Mouse (Mus musculus) frontal cortex, adult (tissue): ENCODE data around the gene Lpin3.
A peak's percentile ranks its signal among the peaks of the same experiment; 100 is the strongest.

Source experiments
- ATAC-seq: cut with Nextera tagmentation; 2 replicates; pipeline ENCODE4 v1.9.2; 2017; ENCODE audit warnings: mild to moderate bottlenecking, moderate library complexity, mixed read lengths; ENCODE audit not compliant: low TSS enrichment

Gene Lpin3

GRCm38 (mm10) chr2:160887284-160887683 lies 6.8 kb downstream of the Lpin3 start:
- ATAC-seq = peak; percentile 91

- ATAC-seq = peak; percentile 16; the same call in 1 of the 2 replicates
Measured at GRCm38 (mm10) chr2:160887859-160888258, 7.4 kb downstream of the Lpin3 start.

DNA sequence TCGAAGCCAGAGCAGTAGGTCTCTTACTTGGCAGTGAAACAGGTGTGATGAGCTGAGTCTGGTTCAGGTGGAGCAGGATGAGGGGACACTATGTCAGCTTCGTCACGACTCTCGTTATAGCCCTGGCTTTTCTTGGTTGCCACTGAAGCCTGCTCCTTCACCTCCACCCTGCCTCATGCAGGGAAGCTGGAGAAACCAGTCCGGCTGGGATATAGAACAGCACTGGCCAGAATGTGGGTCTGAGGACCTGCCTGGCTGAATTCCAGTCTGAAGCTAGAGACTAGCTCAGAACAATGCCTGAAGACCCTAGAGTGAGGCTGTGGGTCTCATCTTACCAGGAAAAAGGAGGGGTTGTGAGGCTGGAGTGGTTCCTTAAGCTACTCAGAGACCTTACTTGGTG lies 10.6 kb downstream of the Lpin3 start:
- no peak for ATAC-seq

GRCm38 (mm10) chr2:160891697-160892096 lies 11.2 kb downstream of the Lpin3 start:
- no peak for ATAC-seq

- no peak for ATAC-seq
Measured at GRCm38 (mm10) chr2:160901656-160902412, 21.4 kb downstream of the Lpin3 start.

DNA sequence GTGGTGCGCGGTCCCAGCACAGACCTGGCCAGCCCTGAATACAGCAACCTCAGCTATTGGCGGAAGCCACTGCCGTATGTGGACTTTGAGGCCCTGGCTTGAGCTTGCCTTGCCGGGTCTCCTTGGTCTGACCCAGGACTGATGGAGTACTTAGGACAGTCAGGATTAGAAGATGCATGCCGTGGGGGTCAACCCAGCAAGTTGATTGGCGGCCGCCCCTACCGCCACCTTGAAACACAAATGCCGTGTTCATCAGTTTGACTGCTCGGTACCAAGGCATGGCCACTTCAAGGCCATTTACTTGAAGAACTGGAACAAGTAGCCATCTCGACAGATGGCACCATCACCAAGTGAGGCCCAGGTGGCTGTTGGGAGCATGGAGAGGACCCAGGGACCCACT lies 24.8 kb downstream of the Lpin3 start:
- ATAC-seq = no peak

GRCm38 (mm10) chr2:160906101-160906500 lies 25.6 kb downstream of the Lpin3 start:
- ATAC-seq = no peak

GRCm38 (mm10) chr2:160908607-160909006 lies 28.1 kb downstream of the Lpin3 start:
- ATAC-seq = no peak

- no peak for ATAC-seq
Measured at GRCm38 (mm10) chr2:160910633-160911032, 30.2 kb downstream of the Lpin3 start.

DNA sequence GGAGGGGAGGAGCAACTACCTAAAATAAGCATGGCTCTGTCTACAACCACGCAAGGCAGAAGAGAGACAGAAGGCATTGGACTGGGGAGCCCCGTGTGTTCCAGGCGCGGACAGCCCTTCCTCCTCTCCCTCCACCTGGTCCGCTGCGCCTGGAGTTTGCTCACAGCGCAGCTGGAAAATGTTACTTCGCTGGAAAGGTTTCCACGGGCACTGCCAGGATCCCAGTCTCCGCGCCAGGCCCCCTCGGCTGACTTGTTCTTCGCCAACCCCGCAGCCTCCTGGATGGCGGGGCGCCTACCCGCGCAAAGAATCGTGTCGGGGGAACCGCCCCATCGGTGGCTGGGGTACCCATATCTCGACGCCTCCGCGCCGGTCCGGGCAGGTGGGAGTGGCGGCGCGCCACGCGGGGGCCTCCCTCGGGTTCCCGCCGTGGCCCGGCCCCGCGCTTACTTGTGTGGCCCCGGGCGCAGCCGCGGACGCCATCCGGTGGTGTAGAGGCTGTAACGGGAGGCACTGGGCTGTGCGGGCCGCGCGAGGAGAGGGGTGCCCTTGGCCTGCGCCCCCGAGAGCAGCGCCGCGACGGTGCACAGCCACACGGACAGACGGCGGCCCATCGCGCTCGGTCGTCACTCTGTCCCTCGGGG lies 31.2 kb downstream of the Lpin3 start:
- ATAC-seq = 0 out of 2 replicates have a peak, but pooled peaks have one; percentile 17

DNA sequence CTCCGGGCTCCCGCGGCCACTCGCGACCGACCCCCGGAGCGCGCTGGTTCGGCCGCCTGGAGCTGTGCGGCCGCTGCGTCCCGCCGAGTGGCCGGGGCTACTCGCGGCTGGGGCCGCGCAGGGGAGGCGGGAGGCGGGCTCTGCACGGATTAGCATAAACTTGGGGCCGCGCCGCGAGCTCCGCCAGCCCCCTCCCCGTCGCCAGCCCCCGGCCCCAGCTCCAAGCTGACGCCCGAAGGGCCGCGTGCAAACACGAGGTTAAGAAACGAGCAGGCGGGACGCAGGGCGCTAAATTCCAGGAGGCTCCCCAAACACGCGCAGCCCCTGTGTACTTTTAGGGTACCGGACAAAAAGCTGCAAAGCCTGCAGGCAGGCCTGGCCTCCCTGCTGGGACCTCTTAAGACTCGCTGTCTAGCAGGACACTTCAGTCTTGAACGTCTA lies 31.8 kb downstream of the Lpin3 start, which contains the start of gene Emilin3:
TSS of gene Emilin3 (minus strand) at position 98 of the 441 bp plus-strand sequence.
- no peak for ATAC-seq

- no peak for ATAC-seq
Measured at GRCm38 (mm10) chr2:160914656-160915055, 34.2 kb downstream of the Lpin3 start.

DNA sequence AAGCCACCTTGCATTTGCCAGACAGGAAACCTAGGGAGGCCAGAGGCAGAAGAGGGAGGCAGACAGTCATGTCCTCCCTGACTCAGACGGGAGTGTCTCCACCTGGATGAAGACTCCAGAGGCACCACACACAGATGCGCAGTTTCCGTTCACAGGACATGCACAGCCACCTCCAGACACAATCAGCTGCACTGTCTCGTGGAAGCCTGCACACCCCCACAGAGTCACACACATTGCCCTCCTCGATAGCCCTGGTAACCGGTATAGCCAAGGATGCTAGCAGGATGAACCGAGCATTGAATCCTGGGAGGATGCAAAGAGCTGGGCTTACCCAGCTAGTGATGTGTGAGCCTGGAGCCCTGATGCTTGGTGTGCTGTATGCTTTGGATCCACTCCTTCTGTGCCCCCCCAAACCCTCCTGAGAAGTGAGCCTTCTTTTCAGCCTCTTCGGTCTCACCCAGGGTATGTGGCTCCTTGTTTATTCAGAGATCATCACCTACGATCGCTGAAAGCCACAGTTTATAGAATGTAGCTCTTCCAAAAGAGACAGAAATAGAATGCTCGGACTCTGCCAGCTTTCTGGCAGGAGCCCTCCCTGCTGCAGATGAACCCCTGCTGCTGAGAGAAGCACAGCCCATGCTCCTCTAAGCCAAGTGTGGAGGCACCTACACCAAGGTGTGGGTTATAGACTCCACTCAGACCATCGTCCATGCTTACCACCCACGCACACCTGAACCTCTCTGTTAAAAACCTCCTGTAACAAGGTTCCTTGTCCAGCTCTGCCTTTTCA lies 35.5 kb downstream of the Lpin3 start:
- ATAC-seq = peak; percentile 57

DNA sequence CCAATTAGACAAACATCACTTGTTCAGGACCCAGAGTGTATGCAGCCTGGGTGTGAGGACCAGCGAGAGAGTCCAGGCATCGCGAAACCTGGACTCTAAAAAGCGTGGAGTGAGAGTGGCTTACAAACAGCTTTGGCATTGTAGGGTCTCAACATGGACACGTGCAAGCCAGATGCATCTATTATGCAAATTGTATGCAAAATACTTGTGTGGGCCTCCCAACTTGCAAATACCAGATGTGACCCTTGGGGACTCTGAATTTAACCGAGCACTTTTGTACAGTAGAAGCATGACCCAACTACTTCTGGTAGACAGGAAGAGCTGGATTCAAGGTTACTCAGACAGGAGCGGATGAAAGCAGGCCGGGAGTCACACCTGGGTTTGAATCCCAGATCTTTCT lies 36.2 kb downstream of the Lpin3 start:
- ATAC-seq = no peak

- peak; percentile 64 for ATAC-seq
Measured at GRCm38 (mm10) chr2:160917313-160917712, 36.8 kb downstream of the Lpin3 start.

DNA sequence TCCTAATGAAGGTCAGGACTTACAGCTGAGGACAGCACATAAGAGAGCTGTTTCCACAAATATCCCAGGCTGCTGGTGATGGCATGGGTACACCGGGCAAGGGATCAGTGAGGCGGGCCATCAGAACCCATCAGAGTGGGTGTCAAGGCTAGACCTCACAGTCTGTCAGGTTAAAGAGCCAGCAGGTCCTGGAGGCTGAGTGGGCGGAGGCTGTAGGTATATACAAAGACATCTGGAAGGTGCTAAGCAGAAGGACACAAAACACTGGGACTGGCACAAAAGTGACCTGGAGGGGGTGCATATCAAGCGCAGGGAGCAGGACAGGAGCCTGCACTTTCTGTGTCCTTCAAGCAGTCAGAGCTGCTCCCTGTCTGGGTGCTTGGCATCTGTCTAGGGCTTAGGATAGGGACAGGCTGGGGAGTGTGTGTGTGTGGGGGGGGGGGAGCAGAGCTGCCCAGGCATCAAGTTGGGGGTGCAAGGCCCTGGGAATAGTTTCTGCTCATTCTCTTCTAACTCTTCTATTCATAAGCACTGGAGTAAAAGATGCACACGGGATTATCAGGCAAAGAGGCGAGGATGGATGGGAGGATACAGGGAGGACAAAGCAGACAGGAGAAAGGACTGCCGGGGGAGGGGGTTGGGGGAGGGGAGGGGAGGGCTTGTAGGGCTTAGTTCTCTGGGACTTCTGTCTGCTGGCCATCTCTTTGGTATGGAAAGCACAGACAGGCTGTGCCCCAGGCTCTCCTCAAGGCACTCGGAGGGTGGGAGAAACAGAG lies 37.9 kb downstream of the Lpin3 start:
- ATAC-seq = no peak

DNA sequence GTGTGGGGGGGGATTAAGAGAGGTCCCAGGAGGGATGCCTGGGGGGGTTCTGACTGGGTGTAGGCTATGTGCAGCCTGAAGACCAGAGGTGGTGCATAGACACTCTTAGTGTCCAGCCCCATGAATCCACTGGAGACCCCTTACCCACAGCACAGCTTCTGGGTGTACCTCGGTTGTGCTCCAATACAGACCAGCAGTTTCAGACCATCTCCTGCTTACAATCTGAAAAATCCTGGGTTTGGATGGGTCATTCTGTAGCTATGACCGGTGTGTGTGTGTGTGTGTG lies 38.4 kb downstream of the Lpin3 start:
- ATAC-seq = no peak

DNA sequence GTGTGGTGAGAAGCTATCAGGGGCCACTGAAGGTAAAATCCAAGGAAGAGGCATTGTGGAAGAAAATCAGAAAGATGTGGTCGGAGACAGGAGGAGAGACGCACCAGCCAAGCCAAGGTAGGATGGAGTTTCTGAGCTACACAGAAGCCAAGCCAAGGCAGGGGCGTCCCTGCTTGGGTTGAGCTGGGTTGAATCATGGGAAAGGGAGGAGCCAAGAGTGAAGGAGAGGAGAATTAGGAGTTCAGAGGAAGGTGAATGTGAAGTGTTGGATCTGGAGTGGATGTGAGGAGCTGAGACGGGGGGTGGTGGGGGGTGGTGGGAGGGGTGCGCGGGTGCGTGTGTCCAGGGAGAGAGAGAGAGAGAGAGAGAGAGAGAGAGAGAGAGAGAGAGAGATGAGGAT lies 40.8 kb downstream of the Lpin3 start:
- no peak for ATAC-seq

- peak; percentile 44; the same call in 1 of the 2 replicates for ATAC-seq
Measured at GRCm38 (mm10) chr2:160925203-160925602, 44.7 kb downstream of the Lpin3 start.

GRCm38 (mm10) chr2:160931378-160931777 lies 50.9 kb downstream of the Lpin3 start:
- ATAC-seq = no peak

- ATAC-seq = no peak
Measured at GRCm38 (mm10) chr2:160932325-160932724, 51.9 kb downstream of the Lpin3 start.

DNA sequence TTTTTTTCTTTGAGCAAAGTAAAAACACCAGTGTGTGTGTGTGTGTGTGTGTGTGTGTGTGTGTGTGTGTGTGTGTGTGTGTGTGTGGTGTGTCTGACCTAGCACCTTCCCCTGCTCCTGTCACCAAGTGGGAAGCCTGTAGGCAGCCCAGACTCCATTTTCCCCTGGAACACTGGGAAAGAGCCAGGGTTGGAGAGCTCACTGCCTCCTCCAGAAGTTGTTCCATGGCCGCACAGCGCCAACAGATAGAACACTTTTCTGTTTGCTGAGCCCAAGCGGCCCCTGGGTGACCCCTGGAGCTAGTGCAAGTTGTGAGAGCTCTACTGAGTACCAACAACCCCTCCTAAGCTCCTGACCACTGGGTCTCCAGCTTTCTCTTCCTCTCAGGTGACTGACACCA lies 52.5 kb downstream of the Lpin3 start:
- no peak; the same call in 1 of the 2 replicates for ATAC-seq
